Mouse (Mus musculus) olfactory bulb, adult 2 months (tissue): ENCODE data around the gene Rab3gap1.

Source experiments
- CTCF ChIP-seq: fragments of 200-500 bp; IDR thresholded peaks from 2 replicates; pipeline ENCODE4 v1.5.1; 2012; ENCODE audit warnings: low read depth, mild to moderate bottlenecking, low read length, moderate library complexity; ENCODE audit not compliant: insufficient read depth
- POLR2A ChIP-seq: fragments of 200-500 bp; IDR thresholded peaks from 2 replicates; pipeline ENCODE4 v1.6.1; 2012; ENCODE audit warnings: mild to moderate bottlenecking, low read depth, low read length, moderate library complexity; ENCODE audit not compliant: insufficient read depth

DNA sequence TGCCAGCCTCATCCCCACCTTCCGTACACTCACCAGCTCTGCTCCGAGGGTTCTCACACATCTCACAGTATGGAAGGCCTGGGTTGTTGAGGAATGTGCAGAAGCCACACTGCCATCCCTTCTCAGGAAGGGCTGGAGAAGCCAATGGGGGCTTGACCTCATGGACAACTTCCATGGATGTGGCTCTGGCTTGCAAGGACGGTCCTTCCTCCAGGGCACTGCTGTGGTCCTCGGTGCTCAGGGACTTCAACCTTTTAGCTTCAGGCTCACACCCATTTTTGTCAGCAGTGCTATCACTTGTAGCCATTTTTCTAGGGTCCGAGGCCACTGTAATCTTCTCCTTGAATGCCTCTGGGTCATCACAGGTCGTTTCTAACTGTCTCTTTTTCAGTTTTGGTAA lies 107.5 kb downstream of the Rab3gap1 start:
- TF ChIP-seq POLR2A: no peak
- TF ChIP-seq CTCF: no peak
